Mouse (Mus musculus) liver, embryonic 14.5 days (tissue): ENCODE measurements around the gene Kdm2b. TPM values are rescaled to one million over a fixed set of nuclear protein-coding genes. Genes with fewer than 3 reads are reported as not detected.

Experiments
- ATAC-seq: fragments of 200-750 bp; cut with Nextera tagmentation; 2 replicates; pipeline ENCODE4 v1.8.0; 2017; ENCODE audit warnings: moderate number of reproducible peaks, mild to moderate bottlenecking, moderate library complexity; ENCODE audit not compliant: insufficient read depth
- DNase-seq, 3 experiments: peaks; one replicate each; pipeline ENCODE4 v3.0.0-alpha.2; 2012 to 2013; ENCODE audit warnings: low read depth in 3 of 3, low spot score in 3 of 3
- H3K27ac ChIP-seq: fragments of 300-500 bp; sonication (generic); 2 replicates; pipeline ENCODE4 v1.5.1; 2014; ENCODE audit warnings: moderate library complexity, mild to moderate bottlenecking, control low read depth, inconsistent platforms
- H3K27me3 ChIP-seq: fragments of 300-500 bp; sonication (generic); 2 replicates; pipeline ENCODE4 v1.6.1; 2014; ENCODE audit warnings: mild to moderate bottlenecking, low read length, moderate library complexity; ENCODE audit not compliant: control insufficient read depth, insufficient read depth
- H3K36me3 ChIP-seq: fragments of 300-500 bp; sonication (generic); replicated peaks from 2 replicates; pipeline ENCODE4 v1.6.1; 2014; ENCODE audit warnings: low read depth; ENCODE audit not compliant: control insufficient read depth, insufficient read depth
- H3K4me1 ChIP-seq, 2 experiments: fragments of 200-500 bp in 1 of 2; fragments of 300-500 bp in 1 of 2; sonication (generic) in 1 of 2; replicated peaks; 2 replicates each; pipeline ENCODE4 v1.6.1; 2012 to 2014; ENCODE audit warnings: antibody characterized with exemption in 1 of 2, inconsistent platforms in 1 of 2, low read length in 1 of 2; ENCODE audit not compliant: control insufficient read depth in 2 of 2, insufficient read depth in 2 of 2
- H3K4me2 ChIP-seq: fragments of 300-500 bp; sonication (generic); 2 replicates; pipeline ENCODE4 v1.6.1; 2014; ENCODE audit warnings: low read depth, mild to moderate bottlenecking, control low read depth, moderate library complexity
- H3K4me3 ChIP-seq, 2 experiments: fragments of 200-500 bp in 1 of 2; fragments of 300-500 bp in 1 of 2; sonication (generic) in 1 of 2; 2 replicates each; pipeline ENCODE4 v1.5.1; 2012 to 2014; ENCODE audit warnings: low read depth in 2 of 2, low read length in 2 of 2, mild to moderate bottlenecking in 2 of 2, control low read depth in 1 of 2, inconsistent platforms in 1 of 2, moderate library complexity in 1 of 2; ENCODE audit not compliant: insufficient read depth in 1 of 2
- H3K9ac ChIP-seq: fragments of 300-500 bp; sonication (generic); replicated peaks from 2 replicates; pipeline ENCODE4 v1.6.1; 2014; ENCODE audit warnings: mild to moderate bottlenecking, control low read depth, moderate library complexity
- H3K9me3 ChIP-seq: fragments of 300-500 bp; sonication (generic); 2 replicates; pipeline ENCODE4 v1.6.1; 2016; ENCODE audit warnings: low read length, mixed read lengths; ENCODE audit not compliant: control insufficient read depth
- CTCF ChIP-seq: IDR thresholded peaks from 2 replicates; pipeline ENCODE4 v1.5.1; 2016; ENCODE audit warnings: antibody characterized with exemption, low read depth, control low read depth
- EP300 ChIP-seq: IDR thresholded peaks from 2 replicates; pipeline ENCODE4 v1.6.1; 2016; ENCODE audit warnings: antibody characterized with exemption, low read depth
- WGBS: fragments of 180-500 bp; shearing (Covaris S2); extraction: QIAGEN DNeasy Blood & Tissue Kit; methylation state at CpG from one replicate; pipeline ENCODE4 v1.1.7; 2014; ENCODE audit not compliant: insufficient replicate concordance; 5-methylcytosine and 5-hydroxymethylcytosine counted together
- polyA plus RNA-seq, 2 experiments: library from polyadenylated mRNA; depleted of rRNA in 1 of 2; stranded (reverse) in 1 of 2; unstranded in 1 of 2; fragments of >200 nt; fragmentation: Nextera tagmentation in 1 of 2; extraction: Ambion mirVana in 1 of 2; gene quantifications; 2 replicates each; pipeline versions ENCODE4 v1.2.1 to v1.2.3; 2012 to 2014

Kdm2b gene
- polyA plus RNA-seq, 2 experiments = 10.0 to 11.7 TPM

GRCm38 (mm10) chr5:122832536-122832935 is 157.1 kb downstream of the Kdm2b start:
- no peaks in the 10 kb centered on the region for H3K4me1 ChIP-seq
- TF ChIP-seq EP300 (no peak), CTCF (no peak)
- no peak overlapping the region for H3K4me2 ChIP-seq
- H3K4me3 ChIP-seq = no peak overlapping the region
- no peaks in the 10 kb centered on the region for H3K36me3 ChIP-seq
- H3K27ac ChIP-seq = no peak overlapping the region
- ATAC-seq (no peak), DNase-seq (no peak)
- H3K9me3 ChIP-seq = no peaks in the 10 kb centered on the region
- H3K9ac ChIP-seq = no peak overlapping the region
- no peaks in the 10 kb centered on the region for H3K27me3 ChIP-seq
- 73% methylated on average over 10 of the region's 10 CpGs for WGBS

- 74% methylated on average over 8 of the region's 8 CpGs for WGBS
Measured at GRCm38 (mm10) chr5:122825099-122825498, 164.5 kb downstream of the Kdm2b start.

GRCm38 (mm10) chr5:122824450-122824849 is 165.2 kb downstream of the Kdm2b start:
- ATAC-seq (no peak), DNase-seq (no peak)
- Histone ChIP-seq H3K36me3 (peaks cover 2% of the 10 kb centered on the region), H3K9ac (no peak overlapping the region), H3K4me2 (no peak overlapping the region), H3K4me1 (peaks cover 15 to 17% of the 10 kb centered on the region in 2 experiments), H3K27ac (no peak overlapping the region), H3K4me3 (no peak overlapping the region), H3K9me3 (no peaks in the 10 kb centered on the region), H3K27me3 (no peaks in the 10 kb centered on the region)
- WGBS = 66% methylated on average over 6 of the region's 6 CpGs
- TF ChIP-seq EP300 (no peak), CTCF (no peak)

More at GRCm38 (mm10) chr5:122825099-122825498, 164.5 kb downstream of the Kdm2b start:
- TF ChIP-seq CTCF = no peak
- TF ChIP-seq EP300 = no peak
- Histone ChIP-seq H3K27me3 (no peaks in the 10 kb centered on the region), H3K36me3 (no peaks in the 10 kb centered on the region), H3K4me2 (no peak overlapping the region), H3K4me3 (no peak overlapping the region), H3K9me3 (no peaks in the 10 kb centered on the region), H3K27ac (no peak overlapping the region), H3K4me1 (peaks cover 9 to 12% of the 10 kb centered on the region in 2 experiments), H3K9ac (no peak overlapping the region)
- ATAC-seq = no peak
- no peak for DNase-seq

- H3K4me3 ChIP-seq = no peak overlapping the region
- no peak overlapping the region for H3K27ac ChIP-seq
- no peaks in the 10 kb centered on the region for H3K9me3 ChIP-seq
- H3K4me2 ChIP-seq = no peak overlapping the region
- peaks cover 6% of the 10 kb centered on the region for H3K36me3 ChIP-seq
- ATAC-seq = no peak
- DNase-seq = no peak
- TF ChIP-seq CTCF (no peak), EP300 (no peak)
- H3K9ac ChIP-seq = no peak overlapping the region
- H3K4me1 ChIP-seq = peaks cover 18 to 20% of the 10 kb centered on the region in 2 experiments
- no peaks in the 10 kb centered on the region for H3K27me3 ChIP-seq
- WGBS = 77% methylated on average over 1 of the region's 1 CpGs
Measured at GRCm38 (mm10) chr5:122823976-122824375, 165.6 kb downstream of the Kdm2b start.

GRCm38 (mm10) chr5:122822441-122822840 is 167.2 kb downstream of the Kdm2b start:
- TF ChIP-seq CTCF (no peak), EP300 (no peak)
- no peaks in the 10 kb centered on the region for H3K9me3 ChIP-seq
- H3K9ac ChIP-seq = peak overlapping the region; percentile 13; the same call in 1 of the 2 replicates
- no peak overlapping the region; the same call in 1 of the 2 replicates for H3K4me2 ChIP-seq
- peaks cover 20% of the 10 kb centered on the region for H3K36me3 ChIP-seq
- WGBS = 53% methylated on average over 4 of the region's 4 CpGs
- peaks cover 18 to 20% of the 10 kb centered on the region in 2 experiments for H3K4me1 ChIP-seq
- ATAC-seq (no peak), DNase-seq (no peak)
- H3K4me3 ChIP-seq = no peak overlapping the region
- no peaks in the 10 kb centered on the region for H3K27me3 ChIP-seq
- H3K27ac ChIP-seq = peak overlapping the region; percentile 27
